Mouse (Mus musculus) MEL-GATA-1-ER (cell line): ENCODE measurements at regions not wholly inside any gene's neighbourhood (a gene's known extent, or its start where the extent isn't known, plus 50 kb on each side); places are given as distances from the start of the nearest gene placed in this dataset.

Source experiments
- DNase-seq: peaks from one replicate; pipeline ENCODE4 v3.0.0-alpha.2; 2012; ENCODE audit warnings: low read depth; ENCODE audit errors: extremely low read depth

- no peak for DNase-seq
These were observed 849.2 kb upstream of the Cldn34c4 start for GRCm38 (mm10) chrX:128585496-128586105.

GRCm38 (mm10) chrX:128577402-128577801, 841.0 kb upstream of the Cldn34c4 start:
- no peak for DNase-seq

GRCm38 (mm10) chrX:128576269-128576871, 840.0 kb upstream of the Cldn34c4 start:
- DNase-seq, result peak; percentile 5
